Mouse (Mus musculus) C2C12 (cell line): Measurements from ENCODE around the gene Nars2. TPM values are rescaled to one million over a fixed set of nuclear protein-coding genes. Genes with fewer than 3 reads are reported as not detected.

Experiments used
- H3K27me3 ChIP-seq: one replicate; pipeline ENCODE4 v1.6.1; 2011; ENCODE audit not compliant: control insufficient read depth, insufficient read depth, insufficient read length
- H3K36me3 ChIP-seq: one replicate; pipeline ENCODE4 v1.6.1; 2011; ENCODE audit not compliant: control insufficient read depth, insufficient read depth
- H3K4me3 ChIP-seq: one replicate; pipeline ENCODE4 v1.5.1; 2011; ENCODE audit warnings: mild to moderate bottlenecking, control low read depth; ENCODE audit not compliant: poor library complexity, insufficient read depth, severe bottlenecking
- H3K79me2 ChIP-seq: one replicate; pipeline ENCODE4 v1.6.1; 2011; ENCODE audit not compliant: control insufficient read depth, insufficient read depth
- H3K79me3 ChIP-seq: one replicate; pipeline ENCODE4 v1.6.1; 2011; ENCODE audit warnings: low read depth, control low read depth
- H3ac ChIP-seq: one replicate; pipeline ENCODE3; 2011; ENCODE audit warnings: low read depth; ENCODE audit not compliant: control insufficient read depth, insufficient read length
- CEBPB ChIP-seq: IDR thresholded peaks from one replicate; pipeline ENCODE4 v1.6.1; 2011; ENCODE audit warnings: low read depth, mild to moderate bottlenecking, control low read depth, moderate library complexity
- CTCF ChIP-seq: IDR thresholded peaks from one replicate; pipeline ENCODE4 v1.5.1; 2011; ENCODE audit not compliant: control insufficient read depth, insufficient read depth, insufficient read length
- FOSL1 ChIP-seq: IDR thresholded peaks from one replicate; pipeline ENCODE4 v1.8.0; 2011; ENCODE audit warnings: mild to moderate bottlenecking, low read length; ENCODE audit not compliant: poor library complexity, insufficient read depth, severe bottlenecking
- MAX ChIP-seq: IDR thresholded peaks from one replicate; pipeline ENCODE4 v1.6.1; 2011; ENCODE audit warnings: mild to moderate bottlenecking, control low read depth
- MYOD1 ChIP-seq: IDR thresholded peaks from one replicate; pipeline ENCODE4 v1.6.1; 2011; ENCODE audit warnings: low read depth; ENCODE audit not compliant: control insufficient read depth, insufficient read length
- MYOG ChIP-seq: IDR thresholded peaks from one replicate; pipeline ENCODE4 v1.6.1; 2011; ENCODE audit not compliant: control insufficient read depth, insufficient read length; ENCODE audit errors: extremely low read depth
- USF1 ChIP-seq: IDR thresholded peaks from one replicate; pipeline ENCODE4 v1.6.1; 2011; ENCODE audit warnings: low read depth, mild to moderate bottlenecking, control low read depth, moderate library complexity
- polyA plus RNA-seq: library from polyadenylated mRNA; unstranded; fragments of >200 nt; fragmentation: generic; extraction: Trizol; gene quantifications from one replicate; pipeline ENCODE4 v1.2.1, GENCODE M21; 2012; ENCODE audit warnings: missing spikeins

Gene Nars2
- polyA plus RNA-seq, 1 experiment = 5.6 TPM

DNA sequence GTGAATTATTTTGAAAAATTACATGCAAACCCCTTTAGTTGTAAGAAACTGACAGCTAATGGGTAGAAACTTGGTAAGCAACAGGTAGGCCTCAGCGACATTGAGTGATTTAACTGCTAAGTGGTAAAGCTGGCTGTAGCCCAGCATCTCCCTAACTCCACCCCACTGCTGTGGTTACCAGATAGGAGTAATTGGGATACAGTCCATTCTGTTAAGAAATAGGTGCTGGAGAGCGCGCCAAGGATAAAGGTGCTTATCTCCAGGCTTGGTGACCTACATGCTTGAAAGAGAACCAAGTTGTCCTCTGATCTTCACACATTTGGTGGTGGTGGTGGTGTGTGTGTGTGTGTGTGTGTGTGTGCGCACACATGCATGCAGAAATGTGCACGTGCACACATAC is 7.9 kb downstream of the Nars2 start:
- Histone ChIP-seq H3ac (no peak overlapping the region), H3K27me3 (no peaks in the 10 kb centered on the region), H3K4me3 (no peak overlapping the region), H3K36me3 (peaks cover 9% of the 10 kb centered on the region), H3K79me3 (no peaks in the 10 kb centered on the region), H3K79me2 (no peaks in the 10 kb centered on the region)
- TF ChIP-seq FOSL1 = no peak
- no peak for TF ChIP-seq CEBPB
- no peak for TF ChIP-seq MYOG
- TF ChIP-seq MAX = no peak
- TF ChIP-seq CTCF = no peak
- no peak for TF ChIP-seq MYOD1
- no peak for TF ChIP-seq USF1

DNA sequence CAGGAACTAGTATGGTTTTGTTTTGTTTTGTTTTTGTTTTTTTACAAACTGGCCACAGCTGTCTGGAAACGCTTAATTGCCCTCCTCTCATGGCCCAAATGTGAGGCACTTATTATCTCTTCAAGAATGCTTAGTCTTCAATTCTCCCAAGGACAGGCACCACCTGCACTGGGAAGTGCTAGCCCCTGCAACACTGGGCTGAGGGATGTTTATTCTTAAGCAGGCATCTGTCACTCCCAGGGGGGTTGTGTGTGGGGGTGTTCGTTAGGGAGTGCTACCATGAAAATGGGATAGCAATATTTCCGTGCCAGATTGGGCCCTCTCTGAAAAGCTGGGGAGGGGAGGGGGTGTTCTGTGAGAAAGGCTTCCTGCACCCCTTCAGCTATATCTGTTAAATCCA is 15.9 kb downstream of the Nars2 start:
- Histone ChIP-seq H3ac (no peak overlapping the region), H3K79me3 (no peaks in the 10 kb centered on the region), H3K27me3 (no peaks in the 10 kb centered on the region), H3K79me2 (no peaks in the 10 kb centered on the region), H3K4me3 (no peak overlapping the region), H3K36me3 (no peaks in the 10 kb centered on the region)
- TF ChIP-seq USF1 = no peak
- TF ChIP-seq MYOD1 = no peak
- TF ChIP-seq CEBPB = no peak
- no peak for TF ChIP-seq FOSL1
- no peak for TF ChIP-seq CTCF
- no peak for TF ChIP-seq MYOG
- no peak for TF ChIP-seq MAX

GRCm38 (mm10) chr7:96970359-96970758 is 19.1 kb downstream of the Nars2 start:
- Histone ChIP-seq H3K79me2 (no peaks in the 10 kb centered on the region), H3K79me3 (no peaks in the 10 kb centered on the region), H3K27me3 (no peaks in the 10 kb centered on the region), H3ac (no peak overlapping the region), H3K36me3 (no peaks in the 10 kb centered on the region), H3K4me3 (no peak overlapping the region)
- no peak for TF ChIP-seq MYOD1
- no peak for TF ChIP-seq CEBPB
- no peak for TF ChIP-seq CTCF
- TF ChIP-seq USF1 = no peak
- TF ChIP-seq MYOG = no peak
- TF ChIP-seq FOSL1 = no peak
- TF ChIP-seq MAX = no peak

DNA sequence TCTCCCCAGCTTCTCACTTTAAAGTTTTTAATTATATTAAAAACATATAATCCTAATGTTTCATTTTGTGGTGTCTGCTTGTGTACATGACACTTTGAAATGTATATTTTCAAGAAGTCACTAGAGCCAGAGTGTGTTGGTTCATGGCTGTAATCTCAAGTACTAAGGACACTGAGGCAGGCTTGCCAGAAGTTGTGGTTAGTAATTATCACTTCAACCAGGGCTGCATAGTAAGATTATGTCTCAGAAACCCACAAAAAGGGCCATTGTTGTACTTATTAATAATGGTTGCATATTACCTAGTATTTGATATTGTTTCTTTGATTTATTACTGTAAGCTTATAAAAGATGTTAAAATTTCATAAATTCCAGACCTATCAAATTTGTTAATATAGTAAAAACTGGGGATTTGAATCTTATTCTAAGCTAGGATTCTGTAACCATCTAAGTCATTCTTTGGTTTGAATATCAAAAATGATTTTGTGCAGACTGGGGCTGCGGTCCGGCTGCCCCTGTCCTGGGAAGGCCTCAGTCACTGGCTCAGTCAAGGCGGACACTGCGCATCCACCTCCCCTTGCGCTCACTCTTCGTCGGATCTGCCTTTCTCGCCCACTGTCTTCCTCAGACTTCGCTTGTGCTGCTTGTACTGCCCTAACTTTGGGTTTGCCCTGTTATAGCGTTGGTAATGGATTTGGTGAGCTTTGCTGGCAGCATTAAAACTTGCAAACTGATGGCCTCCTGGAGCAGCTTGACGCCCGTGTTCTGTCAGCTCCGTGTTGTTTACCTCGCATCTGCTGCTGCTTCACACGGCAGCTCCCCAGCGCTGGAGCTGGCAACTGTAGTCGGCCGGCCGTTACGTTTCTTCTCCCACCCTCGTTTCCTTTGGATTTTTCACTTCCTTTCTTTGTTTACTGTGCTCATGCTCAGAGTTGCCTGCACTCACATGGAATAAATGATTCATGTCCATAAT is 20.0 kb downstream of the Nars2 start:
- Histone ChIP-seq H3K79me3 (no peaks in the 10 kb centered on the region), H3ac (no peak overlapping the region), H3K79me2 (no peaks in the 10 kb centered on the region), H3K4me3 (no peak overlapping the region), H3K27me3 (no peaks in the 10 kb centered on the region), H3K36me3 (no peaks in the 10 kb centered on the region)
- TF ChIP-seq CTCF (no peak), CEBPB (no peak), FOSL1 (no peak), MYOG (no peak), MAX (no peak), MYOD1 (no peak), USF1 (no peak)

DNA sequence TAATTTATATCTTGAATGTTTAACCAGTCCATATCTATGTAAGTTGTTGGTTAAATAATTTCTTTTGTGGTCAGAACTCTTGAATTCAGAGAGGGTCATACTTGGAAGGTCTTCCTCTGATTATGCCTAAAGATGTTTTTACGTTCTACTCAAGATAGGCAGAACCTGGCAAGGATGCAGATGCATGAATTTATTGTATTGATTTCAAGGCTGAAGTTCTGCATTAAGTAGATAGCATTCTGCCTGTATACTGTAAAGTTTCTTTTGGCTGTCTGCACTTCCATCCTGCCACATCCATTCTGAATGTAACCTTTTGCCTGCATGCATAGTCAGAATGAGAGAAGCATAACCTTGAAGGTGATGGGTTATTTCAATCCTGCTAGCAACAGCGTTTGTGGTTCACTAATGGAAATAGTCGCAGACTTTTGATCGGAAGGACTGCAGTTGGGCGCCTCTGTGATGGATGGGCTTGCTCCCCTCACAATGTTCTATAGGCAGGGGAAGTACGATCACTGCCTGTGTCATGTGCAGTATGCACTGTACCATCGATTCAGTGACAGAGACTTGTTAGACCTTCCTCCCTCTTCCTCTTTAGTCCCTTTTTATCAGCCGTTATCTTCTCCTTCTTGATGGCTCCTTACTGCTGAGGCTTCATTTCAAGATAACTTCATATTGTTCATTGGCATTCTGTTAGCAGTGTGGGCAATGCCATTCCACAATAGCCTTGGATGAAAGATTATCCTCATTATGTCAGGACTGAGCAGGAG is 21.0 kb downstream of the Nars2 start:
- H3K27me3 ChIP-seq = no peaks in the 10 kb centered on the region
- H3K79me3 ChIP-seq = no peaks in the 10 kb centered on the region
- H3K79me2 ChIP-seq = no peaks in the 10 kb centered on the region
- TF ChIP-seq CEBPB = no peak
- no peak for TF ChIP-seq FOSL1
- no peak for TF ChIP-seq MYOD1
- TF ChIP-seq MAX = no peak
- TF ChIP-seq CTCF = no peak
- no peak for TF ChIP-seq USF1
- no peak for TF ChIP-seq MYOG
- H3K36me3 ChIP-seq = no peaks in the 10 kb centered on the region
- no peak overlapping the region for H3ac ChIP-seq
- no peak overlapping the region for H3K4me3 ChIP-seq
